Mouse (Mus musculus): ENCODE measurements around the gene Tctex1d2.

- TF ChIP-seq CTCF (IDR thresholded peaks at IDR 0.05; ENCODE audit: low read depth), result no peak
- no peak for TF ChIP-seq EP300 (IDR thresholded peaks at IDR 0.05; ENCODE audit: low read depth)
These were observed 2.0 kb upstream of the Tctex1d2 start for GRCm38 (mm10) chr16:32417457-32417856.
